Mouse (Mus musculus): ENCODE results near the gene Adam19. TPM values are rescaled to one million over a fixed set of nuclear protein-coding genes. Genes with fewer than 3 reads are reported as not detected.

Gene Adam19
- total RNA-seq, 2 experiments from 2014 or later = 19.1 to 19.8 TPM

GRCm38 (mm10) chr11:46067371-46068060, 11.7 kb downstream of the Adam19 start:
- DNase-seq (ENCODE audit: extremely low spot score in 1 of 2, low spot score in 2 of 2) = no peak
- no peak overlapping the region for H3K4me3 ChIP-seq
- TF ChIP-seq CTCF (IDR thresholded peaks at IDR 0.05) = no peak
- H3K27ac ChIP-seq = no peak overlapping the region
- intact Hi-C loops (cut with DNase I) = no loop called here

- 0 out of 2 replicates have a peak overlapping the region, but pooled peaks have one; percentile 19 for H3K27ac ChIP-seq
- intact Hi-C loops (cut with DNase I) = no loop called here
- TF ChIP-seq CTCF (IDR thresholded peaks at IDR 0.05) = no peak
- H3K4me3 ChIP-seq = no peak overlapping the region
- DNase-seq (ENCODE audit: extremely low spot score in 1 of 2, low spot score in 2 of 2) = no peak
Measured at GRCm38 (mm10) chr11:46068756-46069407, 13.1 kb downstream of the Adam19 start.

- Histone ChIP-seq H3K27ac (no peak overlapping the region; the same call in 1 of the 2 replicates), H3K4me3 (no peak overlapping the region)
- no peak for DNase-seq (ENCODE audit: extremely low spot score in 1 of 2, low spot score in 2 of 2)
- intact Hi-C loops (cut with DNase I) = no loop called here
- no peak for TF ChIP-seq CTCF (IDR thresholded peaks at IDR 0.05)
Measured at GRCm38 (mm10) chr11:46069408-46070003, 13.7 kb downstream of the Adam19 start.

- no peak for TF ChIP-seq CTCF (IDR thresholded peaks at IDR 0.05)
- Histone ChIP-seq H3K27ac (no peak overlapping the region; the same call in 1 of the 2 replicates), H3K4me3 (no peak overlapping the region)
- no peak for DNase-seq (ENCODE audit: extremely low spot score in 1 of 2, low spot score in 2 of 2)
- intact Hi-C loops (cut with DNase I) = no loop called here
Measured at GRCm38 (mm10) chr11:46070161-46070560, 14.4 kb downstream of the Adam19 start.

GRCm38 (mm10) chr11:46070789-46071188, 15.0 kb downstream of the Adam19 start:
- Histone ChIP-seq H3K4me3 (no peak overlapping the region), H3K27ac (no peak overlapping the region)
- intact Hi-C loops (cut with DNase I) = no loop called here
- no peak for TF ChIP-seq CTCF (IDR thresholded peaks at IDR 0.05)
- DNase-seq (ENCODE audit: extremely low spot score in 1 of 2, low spot score in 2 of 2) = no peak

- intact Hi-C loops (cut with DNase I) = no loop called here
- Histone ChIP-seq H3K4me3 (no peak overlapping the region), H3K27ac (no peak overlapping the region)
- no peak for TF ChIP-seq CTCF (IDR thresholded peaks at IDR 0.05)
- no peak for DNase-seq (ENCODE audit: extremely low spot score in 1 of 2, low spot score in 2 of 2)
Measured at GRCm38 (mm10) chr11:46072466-46073060, 16.8 kb downstream of the Adam19 start.

GRCm38 (mm10) chr11:46073061-46073849, 17.5 kb downstream of the Adam19 start:
- Histone ChIP-seq H3K27ac (no peak overlapping the region), H3K4me3 (no peak overlapping the region)
- DNase-seq (ENCODE audit: extremely low spot score in 1 of 2, low spot score in 2 of 2) = no peak
- intact Hi-C loops (cut with DNase I) = no loop called here
- TF ChIP-seq CTCF (IDR thresholded peaks at IDR 0.05) = no peak

GRCm38 (mm10) chr11:46073850-46074688, 18.3 kb downstream of the Adam19 start:
- TF ChIP-seq CTCF (IDR thresholded peaks at IDR 0.05) = no peak
- DNase-seq (ENCODE audit: extremely low spot score in 1 of 2, low spot score in 2 of 2) = no peak
- intact Hi-C loops (cut with DNase I) = no loop called here
- Histone ChIP-seq H3K4me3 (no peak overlapping the region), H3K27ac (no peak overlapping the region)

GRCm38 (mm10) chr11:46075507-46075906, 19.7 kb downstream of the Adam19 start:
- H3K4me3 ChIP-seq = no peak overlapping the region
- intact Hi-C loops (cut with DNase I) = no loop called here
- no peak overlapping the region for H3K27ac ChIP-seq
- DNase-seq (ENCODE audit: extremely low spot score in 1 of 2, low spot score in 2 of 2) = no peak
- TF ChIP-seq CTCF (IDR thresholded peaks at IDR 0.05) = no peak

GRCm38 (mm10) chr11:46076442-46077158, 20.8 kb downstream of the Adam19 start:
- Histone ChIP-seq H3K27ac (no peak overlapping the region), H3K4me3 (no peak overlapping the region)
- intact Hi-C loops (cut with DNase I) = no loop called here
- no peak for TF ChIP-seq CTCF (IDR thresholded peaks at IDR 0.05)
- DNase-seq (ENCODE audit: extremely low spot score in 1 of 2, low spot score in 2 of 2) = no peak
